Mouse (Mus musculus): ENCODE measurements at regions not wholly inside any gene's neighbourhood (a gene's known extent, or its start where the extent isn't known, plus 50 kb on each side); places are given as distances from the start of the nearest gene placed in this dataset.
"Not testable (repeated sequence)": the region's sequence is repeated elsewhere in the genome, so short reads cannot be mapped to it uniquely, and the experiment has no call there.

- no peak overlapping the region for H3K27ac ChIP-seq (ENCODE audit: insufficient read depth, low read depth, low read length)
- no peak for TF ChIP-seq POLR2A (IDR thresholded peaks at IDR 0.05; ENCODE audit: borderline replicate concordance, low read depth, low read length)
- H3K4me3 ChIP-seq (ENCODE audit: insufficient read depth, low read length): no peak overlapping the region
- H3K4me1 ChIP-seq (ENCODE audit: control insufficient read depth, insufficient read depth, low read length): peaks cover 5% of the 10 kb centered on the region; the same call in 1 of the 2 replicates
Measured at GRCm38 (mm10) chr1:189156906-189157305, 149.3 kb upstream of the Kctd3 start.

DNA sequence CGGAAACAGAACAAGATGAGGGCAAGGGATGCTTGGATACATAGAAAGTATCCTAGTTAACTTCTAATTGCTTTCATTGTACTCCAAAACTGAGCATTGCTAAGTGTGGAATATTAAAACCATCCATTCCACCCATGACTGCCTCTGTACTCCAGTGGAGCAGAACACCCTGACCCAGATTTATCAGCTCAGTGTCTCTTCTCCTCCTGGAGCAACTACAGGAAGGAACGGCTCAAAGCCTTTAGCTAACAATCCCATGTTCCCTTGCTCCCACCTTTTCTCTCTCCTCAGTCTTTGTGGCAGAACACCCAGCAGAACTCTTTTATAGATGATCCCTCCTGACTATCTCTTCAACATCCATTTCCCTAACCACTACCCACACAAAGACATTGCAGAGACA, 146.7 kb upstream of the Kctd3 start:
- Histone ChIP-seq H3K4me3 (ENCODE audit: insufficient read depth, low read length) (no peak overlapping the region), H3K27ac (ENCODE audit: insufficient read depth, low read depth, low read length) (no peak overlapping the region), H3K4me1 (ENCODE audit: control insufficient read depth, insufficient read depth, low read length) (peaks cover 5% of the 10 kb centered on the region; the same call in 1 of the 2 replicates)
- no peak for TF ChIP-seq POLR2A (IDR thresholded peaks at IDR 0.05; ENCODE audit: borderline replicate concordance, low read depth, low read length)
- no peak for TF ChIP-seq CTCF (IDR thresholded peaks at IDR 0.05; ENCODE audit: low read depth, low read length)

GRCm38 (mm10) chr1:189153150-189153549, 145.5 kb upstream of the Kctd3 start:
- H3K27ac ChIP-seq (ENCODE audit: insufficient read depth, low read depth, low read length): no peak overlapping the region
- peaks cover 5% of the 10 kb centered on the region; the same call in 1 of the 2 replicates for H3K4me1 ChIP-seq (ENCODE audit: control insufficient read depth, insufficient read depth, low read length)
- no peak overlapping the region for H3K4me3 ChIP-seq (ENCODE audit: insufficient read depth, low read length)
- no peak for TF ChIP-seq POLR2A (IDR thresholded peaks at IDR 0.05; ENCODE audit: borderline replicate concordance, low read depth, low read length)
- no peak for TF ChIP-seq CTCF (IDR thresholded peaks at IDR 0.05; ENCODE audit: low read depth, low read length)

DNA sequence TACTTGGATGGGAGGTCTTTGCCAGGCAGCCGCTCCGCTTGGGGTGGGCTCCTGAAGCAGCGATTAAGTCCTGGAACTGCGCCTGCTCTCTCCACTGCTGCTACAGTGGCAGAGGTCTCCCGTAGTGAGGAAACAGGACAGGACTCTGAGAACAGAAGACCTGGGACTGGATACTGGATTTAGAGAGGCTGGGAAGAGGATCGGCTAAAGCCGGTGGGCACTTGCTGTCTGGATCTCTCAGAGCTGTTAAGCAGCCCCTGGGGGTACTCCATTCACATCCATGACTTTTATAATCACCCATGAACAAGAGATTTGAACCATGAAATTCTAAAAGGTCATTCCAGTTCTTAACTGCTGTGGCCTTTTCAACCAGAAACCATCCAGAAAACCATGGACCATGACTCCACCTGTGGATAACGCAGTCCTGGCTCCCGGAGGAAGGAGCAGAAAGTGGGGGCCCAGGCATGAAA, 135.4 kb upstream of the Kctd3 start:
- no peak overlapping the region for H3K27ac ChIP-seq (ENCODE audit: insufficient read depth, low read depth, low read length)
- no peak for TF ChIP-seq CTCF (IDR thresholded peaks at IDR 0.05; ENCODE audit: low read depth, low read length)
- no peak for TF ChIP-seq POLR2A (IDR thresholded peaks at IDR 0.05; ENCODE audit: borderline replicate concordance, low read depth, low read length)
- no peaks in the 10 kb centered on the region for H3K4me1 ChIP-seq (ENCODE audit: control insufficient read depth, insufficient read depth, low read length)
- H3K4me3 ChIP-seq (ENCODE audit: insufficient read depth, low read length): no peak overlapping the region

DNA sequence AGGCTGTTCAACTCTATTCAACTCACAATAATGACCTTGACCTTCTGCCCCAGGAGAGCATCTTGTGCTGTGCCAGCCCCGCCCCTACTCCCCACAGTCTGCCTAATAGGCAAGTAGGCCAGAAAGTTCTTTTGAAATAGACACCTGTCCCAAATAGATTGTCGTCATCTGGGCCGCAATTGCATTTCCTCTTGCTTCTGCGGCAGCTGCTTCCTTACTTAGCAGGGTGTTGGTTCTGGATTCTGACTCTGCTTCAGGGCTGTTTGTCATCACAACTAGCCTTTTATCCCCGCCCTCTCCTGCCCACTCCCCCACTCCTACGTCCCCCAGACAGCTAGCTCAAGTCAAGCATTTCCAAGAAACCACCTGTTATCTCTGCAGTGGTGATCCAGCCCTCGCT, 134.9 kb upstream of the Kctd3 start:
- TF ChIP-seq CTCF (IDR thresholded peaks at IDR 0.05; ENCODE audit: low read depth, low read length) (no peak), POLR2A (IDR thresholded peaks at IDR 0.05; ENCODE audit: borderline replicate concordance, low read depth, low read length) (no peak)
- H3K4me1 ChIP-seq (ENCODE audit: control insufficient read depth, insufficient read depth, low read length): no peaks in the 10 kb centered on the region
- no peak overlapping the region for H3K27ac ChIP-seq (ENCODE audit: insufficient read depth, low read depth, low read length)
- no peak overlapping the region for H3K4me3 ChIP-seq (ENCODE audit: insufficient read depth, low read length)

DNA sequence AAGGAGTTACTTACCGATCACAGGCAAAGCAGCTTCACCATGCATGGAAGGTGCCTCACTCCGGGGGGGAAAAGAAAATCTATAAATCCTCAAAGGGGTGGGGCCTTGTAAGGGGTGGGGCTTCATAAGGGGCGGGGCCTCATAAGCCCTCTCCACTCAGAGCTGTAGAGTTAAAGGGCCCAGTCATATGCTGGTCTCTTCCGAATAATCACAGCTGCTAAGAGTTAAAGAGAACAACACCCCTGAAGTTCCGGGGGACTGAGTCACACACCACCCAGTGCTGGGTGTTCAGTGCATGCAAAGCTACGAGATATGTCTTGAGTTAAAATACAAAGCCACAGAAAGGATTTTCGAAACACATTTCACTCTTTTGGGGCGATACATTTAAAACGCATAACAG, 134.1 kb upstream of the Kctd3 start:
- H3K4me3 ChIP-seq (ENCODE audit: insufficient read depth, low read length): no peak overlapping the region
- H3K4me1 ChIP-seq (ENCODE audit: control insufficient read depth, insufficient read depth, low read length): no peaks in the 10 kb centered on the region
- no peak overlapping the region for H3K27ac ChIP-seq (ENCODE audit: insufficient read depth, low read depth, low read length)
- TF ChIP-seq CTCF (IDR thresholded peaks at IDR 0.05; ENCODE audit: low read depth, low read length) (no peak), POLR2A (IDR thresholded peaks at IDR 0.05; ENCODE audit: borderline replicate concordance, low read depth, low read length) (no peak)

DNA sequence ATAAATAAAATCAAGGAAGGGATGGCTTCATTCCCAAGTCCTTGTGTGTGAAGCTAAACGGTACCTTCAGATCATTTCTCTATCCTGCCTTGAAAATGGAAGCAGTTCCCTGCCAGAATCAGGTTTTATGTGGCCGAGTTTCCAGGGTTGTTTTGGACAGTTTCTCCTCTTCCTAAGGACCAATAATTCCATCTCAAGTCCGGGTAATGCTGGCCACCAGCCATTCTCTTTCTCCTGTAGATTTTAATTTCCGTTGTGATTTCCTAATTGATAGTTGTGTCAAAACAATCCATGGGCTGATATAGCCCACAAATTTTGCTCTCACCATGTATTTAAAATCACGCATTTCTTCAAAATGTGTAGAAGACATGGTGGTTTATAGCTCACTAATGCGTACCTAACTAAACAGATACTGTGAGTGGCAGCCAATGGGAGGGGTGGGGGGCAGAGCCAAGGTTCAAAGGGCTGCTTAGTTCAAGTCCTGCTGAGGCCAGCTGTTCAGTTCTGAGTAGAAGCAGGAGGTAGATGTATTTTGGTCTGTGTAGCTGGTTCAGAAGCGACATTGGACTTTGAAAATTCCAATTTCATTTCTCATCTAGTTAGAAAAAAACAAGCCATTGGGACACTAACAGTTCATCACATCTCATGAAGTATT, 129.2 kb upstream of the Kctd3 start:
- TF ChIP-seq CTCF (IDR thresholded peaks at IDR 0.05; ENCODE audit: low read depth, low read length) (no peak), POLR2A (IDR thresholded peaks at IDR 0.05; ENCODE audit: borderline replicate concordance, low read depth, low read length) (no peak)

GRCm38 (mm10) chr1:189135826-189136225, 128.2 kb upstream of the Kctd3 start:
- no peak for TF ChIP-seq POLR2A (IDR thresholded peaks at IDR 0.05; ENCODE audit: borderline replicate concordance, low read depth, low read length)
- no peak for TF ChIP-seq CTCF (IDR thresholded peaks at IDR 0.05; ENCODE audit: low read depth, low read length)

More for the DNA sequence above, 129.2 kb upstream of the Kctd3 start:
- H3K27ac ChIP-seq (ENCODE audit: insufficient read depth, low read depth, low read length): no peak overlapping the region
- H3K4me3 ChIP-seq (ENCODE audit: insufficient read depth, low read length): no peak overlapping the region
- no peaks in the 10 kb centered on the region for H3K4me1 ChIP-seq (ENCODE audit: control insufficient read depth, insufficient read depth, low read length)

DNA sequence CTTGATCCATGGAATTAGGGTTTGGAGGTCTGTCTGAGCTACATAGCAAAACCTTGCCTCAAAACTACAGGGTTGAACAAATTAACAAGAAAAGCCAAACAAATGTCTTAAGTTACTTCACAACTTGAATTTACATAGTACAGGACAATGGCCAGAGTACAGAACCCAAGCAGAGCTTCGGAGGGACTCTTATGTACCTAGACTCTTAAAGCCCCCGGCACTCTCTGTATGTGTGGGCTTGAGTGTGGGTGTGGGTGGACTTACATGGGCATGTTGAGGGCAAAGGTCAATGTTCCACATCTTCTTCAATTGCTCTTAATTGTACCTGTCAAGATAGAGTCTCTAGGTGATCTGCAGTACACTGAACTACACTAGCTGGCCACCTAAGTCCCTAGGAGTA, 121.1 kb upstream of the Kctd3 start:
- Histone ChIP-seq H3K27ac (ENCODE audit: insufficient read depth, low read depth, low read length) (no peak overlapping the region), H3K4me1 (ENCODE audit: control insufficient read depth, insufficient read depth, low read length) (no peaks in the 10 kb centered on the region), H3K4me3 (ENCODE audit: insufficient read depth, low read length) (no peak overlapping the region)
- TF ChIP-seq CTCF (IDR thresholded peaks at IDR 0.05; ENCODE audit: low read depth, low read length) (no peak), POLR2A (IDR thresholded peaks at IDR 0.05; ENCODE audit: borderline replicate concordance, low read depth, low read length) (no peak)

More at GRCm38 (mm10) chr1:189135826-189136225, 128.2 kb upstream of the Kctd3 start:
- Histone ChIP-seq H3K4me1 (ENCODE audit: control insufficient read depth, insufficient read depth, low read length) (no peaks in the 10 kb centered on the region), H3K4me3 (ENCODE audit: insufficient read depth, low read length) (no peak overlapping the region), H3K27ac (ENCODE audit: insufficient read depth, low read depth, low read length) (no peak overlapping the region)

DNA sequence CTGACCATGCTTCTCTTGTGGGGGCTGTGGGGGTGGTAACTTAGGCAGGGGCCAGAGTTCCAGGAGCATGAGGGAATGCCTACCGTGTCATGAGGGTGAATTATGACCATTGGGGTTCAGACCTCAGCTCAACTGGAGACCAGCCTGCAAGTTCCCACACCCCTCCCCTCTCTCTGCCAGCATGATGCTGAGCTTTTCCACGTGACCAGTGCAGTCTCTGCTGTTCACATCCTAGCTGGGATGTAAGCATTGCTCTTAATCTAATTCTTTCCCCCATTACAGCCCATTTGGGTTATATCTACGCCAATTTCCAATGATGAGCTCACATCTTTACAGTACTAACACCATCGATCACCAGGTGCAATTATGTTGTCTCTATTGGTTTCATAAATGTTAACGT, 120.6 kb upstream of the Kctd3 start:
- not testable (repeated sequence) for H3K27ac ChIP-seq (ENCODE audit: insufficient read depth, low read depth, low read length); H3K4me3 ChIP-seq (ENCODE audit: insufficient read depth, low read length); H3K4me1 ChIP-seq (ENCODE audit: control insufficient read depth, insufficient read depth, low read length)

- Histone ChIP-seq H3K27ac (ENCODE audit: insufficient read depth, low read depth, low read length) (no peak overlapping the region), H3K4me3 (ENCODE audit: insufficient read depth, low read length) (no peak overlapping the region), H3K4me1 (ENCODE audit: control insufficient read depth, insufficient read depth, low read length) (no peaks in the 10 kb centered on the region)
- TF ChIP-seq POLR2A (IDR thresholded peaks at IDR 0.05; ENCODE audit: borderline replicate concordance, low read depth, low read length) (no peak), CTCF (IDR thresholded peaks at IDR 0.05; ENCODE audit: low read depth, low read length) (no peak)
Measured at GRCm38 (mm10) chr1:189127367-189127766, 119.7 kb upstream of the Kctd3 start.

All from bone marrow macrophage, adult 2 months (primary cell).